Mouse (Mus musculus) naive thymus-derived CD4-positive, alpha-beta T cell, adult 2 months (primary cell): Measurements from ENCODE around the gene Ten1.

Source experiments
- DNase-seq: peaks from one replicate; pipeline ENCODE4 v3.0.0-alpha.2; 2011; ENCODE audit warnings: low read depth

Gene Ten1

DNA sequence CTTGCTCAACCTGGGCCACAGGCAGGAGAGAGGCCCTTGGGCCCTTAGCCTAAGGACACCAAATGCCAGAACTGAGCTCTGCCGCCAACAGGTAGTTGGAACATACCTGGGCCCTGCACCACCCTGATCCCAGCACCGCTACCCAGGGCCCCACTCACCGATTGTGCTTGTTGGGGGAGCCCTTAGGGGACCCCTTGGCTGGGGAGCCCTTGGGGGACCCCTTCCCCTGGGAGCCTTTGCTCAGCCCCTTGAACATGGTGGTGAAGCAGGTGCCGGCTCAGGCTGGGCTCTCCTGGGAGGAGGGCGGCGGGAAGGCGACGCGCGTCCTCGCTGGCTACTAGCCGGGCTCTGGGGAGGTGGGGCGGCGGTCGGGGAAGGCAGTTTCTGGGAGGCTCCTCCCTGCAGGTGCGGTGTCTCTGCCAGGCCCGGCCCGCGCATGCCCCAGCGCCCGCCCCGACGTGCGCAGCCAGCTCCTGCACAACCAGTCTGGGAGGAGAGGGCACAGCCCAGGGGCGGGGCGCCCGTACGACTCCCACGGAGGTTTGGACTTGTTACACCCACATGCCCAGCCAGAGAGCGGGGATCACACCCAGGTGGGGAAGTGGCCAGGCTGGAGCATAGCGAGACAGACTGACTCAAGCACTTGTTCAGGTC lies 39.2 kb downstream of the Ten1 start, which contains the start of gene Evpl:
Evpl (minus strand) TSS at position 336 of the 654 bp plus-strand sequence.
- DNase-seq: peak; percentile 72

DNA sequence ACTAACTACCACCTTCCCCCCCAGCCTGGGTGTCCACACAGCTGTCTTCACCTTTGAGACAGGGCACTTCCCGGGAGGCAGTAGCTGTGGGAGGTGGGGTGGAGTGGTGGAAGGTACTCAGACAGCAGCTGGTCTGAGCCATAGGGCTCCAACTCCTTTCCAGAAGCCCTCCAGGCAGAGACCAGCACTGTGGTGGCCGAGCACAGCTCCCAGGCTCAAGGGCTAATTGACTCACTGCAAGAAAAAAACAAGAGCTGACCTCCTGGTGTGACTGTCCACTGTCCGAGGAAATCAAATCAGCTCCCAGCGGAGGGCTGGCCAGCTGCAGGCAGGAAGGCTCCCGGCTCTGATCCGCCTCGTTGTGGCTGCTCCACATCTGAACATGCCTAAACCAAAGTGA lies 41.1 kb downstream of the Ten1 start:
- no peak for DNase-seq

DNA sequence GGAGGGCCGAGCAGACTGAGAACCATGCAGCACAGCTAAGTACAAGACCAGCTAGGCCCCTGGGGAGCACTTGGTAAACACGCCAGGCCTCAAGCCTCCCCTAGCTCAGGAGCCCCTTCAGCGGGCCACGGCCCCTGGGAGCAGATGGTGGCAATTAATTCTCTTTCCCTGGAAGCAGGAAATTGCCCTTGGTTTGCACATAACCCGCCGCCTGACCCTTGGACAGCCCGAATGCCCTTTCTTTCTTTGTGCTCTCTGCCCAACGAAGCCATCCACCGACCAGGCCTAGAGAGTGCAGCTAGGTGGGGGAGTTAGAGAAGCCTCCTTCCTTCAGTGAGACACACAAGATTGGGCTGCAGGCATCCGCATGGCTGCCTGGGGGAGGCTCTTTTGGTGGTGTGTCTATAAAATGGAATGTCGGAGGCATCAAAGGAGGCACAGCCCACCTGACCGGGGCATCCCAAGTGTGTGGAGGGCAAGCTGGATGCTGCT lies 43.1 kb downstream of the Ten1 start:
- no peak for DNase-seq

DNA sequence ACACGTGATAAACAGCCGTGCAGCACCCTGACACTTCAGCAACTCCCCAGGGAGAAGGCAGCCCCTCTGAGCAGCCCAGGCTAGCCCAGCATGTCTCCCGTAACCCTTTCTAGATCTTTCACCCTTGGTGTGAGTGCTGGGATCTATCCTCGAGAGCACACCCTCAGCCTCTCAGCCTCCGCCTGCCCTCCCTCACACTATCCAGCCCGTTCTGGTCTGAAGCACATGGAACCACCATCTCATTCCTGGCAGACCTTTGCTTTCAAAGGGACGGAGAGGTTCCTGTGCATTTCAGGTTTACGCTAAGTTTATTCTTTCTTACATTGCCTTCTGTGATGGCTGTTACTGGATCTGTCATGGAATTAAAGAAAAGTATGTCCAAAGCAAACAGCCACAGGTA lies 45.9 kb downstream of the Ten1 start:
- no peak for DNase-seq

GRCm38 (mm10) chr11:116245616-116246015 lies 47.0 kb downstream of the Ten1 start:
- DNase-seq: no peak

- no peak for DNase-seq
Measured at GRCm38 (mm10) chr11:116247502-116248222, 49.0 kb downstream of the Ten1 start.

DNA sequence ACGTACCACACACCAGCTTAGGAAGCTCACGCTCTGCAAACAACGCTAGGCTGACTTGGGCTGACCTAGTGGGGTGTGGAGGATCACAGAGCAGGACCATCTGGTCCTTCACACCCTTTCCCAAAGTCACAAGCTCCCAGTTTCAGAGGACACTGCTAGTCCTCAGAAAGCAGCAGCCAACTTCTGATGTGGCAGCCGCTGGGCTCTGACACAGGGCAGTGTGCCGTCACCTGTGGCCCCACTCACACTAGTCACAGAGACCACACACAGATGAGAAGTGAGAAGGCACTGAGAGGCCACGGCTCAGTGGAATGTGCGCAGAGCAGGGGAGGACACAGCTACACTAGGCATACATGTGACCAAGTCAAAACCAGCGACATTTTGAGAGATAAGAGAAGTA lies 52.2 kb downstream of the Ten1 start:
- no peak for DNase-seq

- no peak for DNase-seq
Measured at GRCm38 (mm10) chr11:116253076-116253600, 54.5 kb downstream of the Ten1 start.

GRCm38 (mm10) chr11:116254627-116255026 lies 56.0 kb downstream of the Ten1 start:
- DNase-seq: peak; percentile 53

DNA sequence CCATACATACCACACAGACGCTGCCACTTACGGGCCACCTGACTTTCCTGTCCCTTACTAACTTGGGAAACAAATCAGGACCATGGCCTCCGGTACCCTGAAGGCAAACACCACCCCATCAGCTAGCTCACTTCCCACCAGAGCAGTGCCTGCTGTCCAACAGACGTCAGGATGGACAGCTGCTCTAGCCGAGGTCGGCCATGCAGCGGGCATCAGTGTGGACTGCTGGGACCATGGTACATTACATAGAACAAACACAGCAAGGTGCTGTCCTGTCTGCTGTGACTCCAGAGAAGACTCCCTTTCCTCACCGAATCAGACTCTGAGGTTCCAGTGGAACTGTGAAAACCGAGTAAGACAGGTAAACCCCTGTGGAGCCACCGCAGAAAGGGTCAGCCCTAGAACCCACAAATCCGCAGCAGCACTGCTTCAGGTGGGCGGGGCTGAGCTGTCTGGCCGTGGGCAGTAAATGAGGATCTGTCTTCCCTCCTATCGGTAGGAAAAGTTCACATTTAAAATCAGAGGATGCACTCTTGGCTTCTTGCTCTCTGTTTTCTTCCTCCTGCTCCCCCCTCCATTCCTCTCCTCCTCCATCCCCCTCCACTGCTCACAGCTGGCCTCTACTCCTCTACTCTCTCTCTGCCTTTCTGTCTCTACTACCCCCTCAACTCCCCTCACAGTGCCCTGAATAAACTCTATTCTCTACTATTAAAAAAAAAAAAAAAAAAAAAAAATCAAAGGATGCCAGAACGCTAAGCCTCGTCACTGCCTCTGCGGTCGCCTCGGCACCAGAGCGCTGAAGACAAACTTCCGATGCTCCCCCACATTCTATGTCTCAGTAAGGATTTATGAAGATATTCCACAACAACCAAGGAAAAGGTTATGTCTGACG lies 56.7 kb downstream of the Ten1 start:
- DNase-seq: peak; percentile 24

DNA sequence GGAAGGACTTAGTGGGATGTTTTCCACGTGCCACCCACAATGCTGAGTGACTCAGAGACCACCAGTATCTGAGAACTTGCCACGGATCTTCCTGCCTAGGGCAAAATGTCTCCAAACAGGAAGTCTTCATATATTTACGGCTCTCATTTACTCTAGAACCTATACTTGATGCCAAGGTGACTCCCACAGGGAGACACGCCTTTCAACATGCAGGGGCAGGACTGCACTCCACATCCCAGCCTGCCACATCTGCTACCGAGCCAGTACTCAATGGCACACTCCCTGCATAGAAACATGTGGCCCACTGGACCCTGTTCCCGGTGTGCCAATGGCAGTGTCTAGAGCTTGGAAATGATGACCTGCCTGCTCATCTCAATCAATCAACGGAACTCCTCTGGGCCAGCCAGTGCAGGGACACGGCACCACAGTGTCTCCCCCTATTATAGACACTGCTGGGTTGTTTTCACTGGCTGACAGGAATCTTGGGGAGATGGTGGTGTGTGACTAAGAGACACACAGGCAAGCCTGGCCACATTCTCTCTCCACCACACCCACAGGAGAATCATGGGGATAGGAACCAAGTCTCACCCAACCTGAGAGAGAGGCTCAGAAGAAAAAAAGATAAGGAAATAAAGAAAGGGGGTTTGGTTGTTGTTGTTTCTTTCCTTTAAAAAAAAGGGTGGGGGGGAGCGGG lies 57.5 kb downstream of the Ten1 start:
- DNase-seq: peak; percentile 60

DNA sequence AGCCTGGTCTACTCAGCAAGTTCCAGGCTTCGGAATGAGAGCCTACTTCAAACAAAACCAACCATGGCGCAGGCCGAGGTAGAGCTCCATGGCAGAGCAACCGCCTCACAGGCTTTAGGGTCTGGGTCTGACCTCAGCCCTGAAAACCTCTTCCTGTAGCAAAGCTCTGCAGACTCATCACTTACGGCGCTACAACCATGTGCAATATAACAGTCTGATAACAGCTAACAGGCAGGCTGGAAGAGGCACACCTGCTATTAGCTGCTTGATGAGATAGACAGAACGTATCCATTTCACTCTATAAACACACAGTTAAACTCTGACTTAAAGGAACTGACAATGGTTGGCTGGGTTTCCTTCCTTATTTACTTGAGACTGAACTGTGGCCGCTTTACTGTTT lies 60.8 kb downstream of the Ten1 start:
- peak; percentile 25 for DNase-seq

DNA sequence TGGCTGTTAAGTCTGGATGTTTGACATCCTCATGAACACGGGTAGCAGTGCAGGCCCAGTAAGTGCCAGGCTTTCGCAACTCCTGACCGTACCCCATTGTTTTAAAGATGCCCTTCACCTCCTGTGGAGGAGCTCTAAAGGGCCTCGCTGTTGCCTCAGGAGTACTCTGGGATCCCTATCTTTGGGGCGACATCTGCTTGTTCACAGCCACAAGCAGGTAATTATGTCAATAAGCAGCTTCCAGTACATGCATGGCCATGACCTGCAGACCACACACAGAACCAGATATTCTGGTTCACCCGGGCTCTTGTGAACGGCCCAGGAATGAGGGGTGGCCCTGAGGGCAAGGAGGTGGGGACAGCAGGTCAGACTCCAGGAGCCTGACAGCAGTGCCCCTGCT lies 61.6 kb downstream of the Ten1 start:
- no peak for DNase-seq
